Mouse (Mus musculus) neural tube, embryonic 10.5 days (tissue): ENCODE measurements around the gene Tcta.
A peak's percentile ranks its signal among the peaks of the same experiment; 100 is the strongest.
"Not testable (repeated sequence)": the region's sequence is repeated elsewhere in the genome, so short reads cannot be mapped to it uniquely, and the experiment has no call there.

Experiments used
- DNase-seq: peaks from one replicate; pipeline ENCODE4 v3.0.0-alpha.2; 2017; ENCODE audit warnings: low spot score; ENCODE audit errors: extremely low spot score

Tcta gene

DNA sequence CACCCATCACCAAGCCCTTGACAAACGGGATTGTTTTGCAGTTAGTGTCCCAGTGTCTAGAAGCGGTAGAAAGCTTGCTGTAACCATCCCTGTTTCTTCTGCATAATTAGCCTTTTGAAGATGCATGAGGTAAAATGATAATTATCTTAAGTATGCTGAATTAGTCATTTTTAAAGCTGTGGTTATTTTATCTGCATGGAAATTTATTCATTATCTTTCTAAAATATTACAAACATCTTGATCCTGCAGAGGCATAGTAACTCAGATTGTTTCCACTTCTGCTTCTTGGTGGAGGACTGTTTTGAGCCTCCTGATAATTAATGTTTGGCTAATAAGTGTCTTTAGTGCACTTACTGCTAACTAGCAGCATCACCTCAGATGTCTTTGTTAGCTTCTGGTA is 12.5 kb upstream of the Tcta start:
- no peak for DNase-seq

DNA sequence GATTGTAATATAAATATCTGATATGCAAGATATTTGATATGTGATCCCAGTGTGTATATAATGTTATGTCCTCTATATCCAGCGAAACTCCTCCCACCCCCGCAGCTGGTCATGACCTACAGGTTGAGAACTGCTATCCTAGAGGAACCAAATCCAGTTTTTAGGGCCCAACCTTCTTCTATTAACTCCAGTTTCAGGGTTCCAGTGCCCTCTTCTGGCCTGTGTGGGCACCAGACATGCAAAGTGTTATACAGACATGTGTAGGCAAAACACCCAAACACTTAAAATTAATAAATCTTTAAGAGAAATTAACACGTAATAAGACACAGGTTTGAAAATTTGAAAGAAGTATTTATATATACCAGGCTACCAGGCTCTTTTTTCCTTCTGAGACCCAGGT is 11.6 kb upstream of the Tcta start:
- DNase-seq = no peak

DNA sequence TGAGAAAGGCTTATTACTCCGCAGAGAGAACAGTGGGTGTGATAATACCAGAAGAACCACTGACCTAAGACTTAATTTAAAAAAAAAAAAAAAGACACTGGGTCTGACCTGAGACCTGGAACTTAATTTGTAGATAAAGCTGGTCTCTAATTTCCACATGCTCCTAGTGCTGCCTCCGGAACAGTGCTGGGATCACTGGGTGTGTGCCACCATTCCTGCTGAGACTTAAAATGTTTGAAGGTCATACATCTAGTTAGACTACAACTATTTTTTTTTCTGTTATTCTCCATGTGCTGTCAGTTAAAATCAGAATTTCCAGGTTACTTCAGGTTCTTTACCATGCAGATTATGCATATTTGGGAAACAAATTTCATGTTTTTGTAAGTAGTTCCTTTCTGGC is 2.2 kb upstream of the Tcta start:
- DNase-seq = no peak

DNA sequence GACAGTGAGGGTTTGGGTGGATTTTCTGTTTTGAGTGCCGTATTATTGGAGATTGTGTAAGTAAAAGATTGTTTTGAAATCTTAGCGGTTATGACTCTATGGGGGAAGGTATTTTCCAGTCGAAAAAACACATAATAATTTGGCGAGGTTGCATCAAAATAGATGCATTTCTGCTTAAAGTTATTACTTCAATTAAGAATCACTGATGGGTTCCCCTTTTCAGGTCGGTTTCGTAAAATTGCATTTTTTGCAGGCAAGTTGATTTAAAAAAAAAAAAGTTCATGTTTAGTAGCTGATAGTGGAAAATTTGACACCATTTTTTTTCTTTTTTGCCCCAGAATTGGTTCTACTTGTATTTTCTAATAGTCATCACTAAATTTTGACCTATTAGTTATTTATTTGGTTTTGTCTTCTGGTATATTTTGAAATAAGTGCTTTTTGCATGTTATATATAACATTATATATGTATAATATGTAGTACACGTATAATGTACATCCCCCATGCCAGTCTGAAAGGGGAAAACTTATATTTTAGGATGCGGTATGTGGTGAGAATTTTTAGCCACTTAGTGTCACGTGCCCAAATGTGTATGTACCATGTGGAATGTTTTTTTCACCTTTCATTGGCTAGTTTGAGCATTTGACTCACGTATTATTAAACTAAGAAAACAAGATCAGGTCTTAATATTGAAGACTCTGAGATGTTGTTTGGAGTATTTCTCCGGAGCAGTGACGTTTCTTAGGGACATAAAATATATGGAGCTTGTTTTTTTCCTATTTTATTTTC is 1.3 kb upstream of the Tcta start:
- no peak for DNase-seq

DNA sequence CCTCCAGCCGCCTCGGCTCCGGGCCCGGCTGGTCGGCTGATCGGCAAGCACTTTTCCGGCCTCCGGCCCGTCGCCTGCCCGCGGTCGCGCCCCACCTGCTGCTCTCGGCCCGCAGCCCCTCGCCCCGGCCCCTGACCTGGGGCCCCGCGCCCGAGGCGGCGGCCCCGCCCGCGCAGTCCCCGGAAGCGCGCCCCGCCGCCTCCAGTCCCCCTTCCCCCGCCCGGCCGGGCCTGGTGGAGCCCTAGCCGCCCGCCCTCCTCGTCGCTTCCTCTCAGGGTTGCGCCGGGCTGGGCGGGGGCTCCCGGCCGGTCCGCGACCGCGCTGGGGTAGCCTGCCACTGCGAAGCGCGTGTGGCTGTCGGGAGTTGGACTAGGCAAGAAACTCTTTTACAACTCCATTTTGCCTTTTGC is 616 bp upstream of the Tcta start:
- DNase-seq = no peak

DNA sequence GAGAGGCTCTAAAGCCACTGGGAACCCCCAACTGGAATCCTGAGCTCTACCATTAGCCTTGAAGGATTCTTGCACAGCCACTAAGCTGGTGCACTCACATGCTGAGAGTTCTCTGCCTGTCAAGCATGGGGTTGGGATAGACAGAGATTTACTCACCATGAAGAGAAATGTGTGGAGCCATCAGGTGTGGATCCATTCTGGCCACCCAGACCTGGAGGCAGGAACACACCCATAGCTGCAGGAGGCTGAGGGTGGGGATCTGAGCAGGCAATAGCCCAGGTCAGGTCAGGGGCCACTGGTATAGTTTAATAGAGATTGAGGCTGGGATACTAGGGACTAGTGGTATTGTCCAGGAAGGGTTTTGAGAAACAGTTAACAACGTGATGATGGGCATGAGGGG is 790 bp downstream of the Tcta start:
- DNase-seq = no peak

DNA sequence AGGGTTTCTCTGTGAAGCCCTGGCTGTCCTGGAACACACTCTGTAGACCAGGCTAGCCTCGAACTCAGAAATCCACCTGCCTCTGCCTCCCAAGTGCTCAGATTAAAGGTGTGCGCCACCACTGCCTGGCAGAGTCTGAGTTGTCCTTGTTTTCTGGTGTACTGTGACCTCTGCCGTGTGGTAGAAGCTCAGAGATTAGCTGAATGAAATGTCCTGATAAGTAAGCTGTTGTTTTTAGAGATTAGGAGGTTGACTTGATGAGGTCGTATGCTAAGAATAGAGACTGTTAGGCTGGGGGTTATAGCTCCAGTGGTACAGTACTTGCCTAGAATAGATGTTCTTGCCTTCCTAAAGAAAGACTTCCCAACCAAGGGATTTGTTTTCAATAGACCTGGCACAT is 1.2 kb downstream of the Tcta start:
- DNase-seq = no peak

DNA sequence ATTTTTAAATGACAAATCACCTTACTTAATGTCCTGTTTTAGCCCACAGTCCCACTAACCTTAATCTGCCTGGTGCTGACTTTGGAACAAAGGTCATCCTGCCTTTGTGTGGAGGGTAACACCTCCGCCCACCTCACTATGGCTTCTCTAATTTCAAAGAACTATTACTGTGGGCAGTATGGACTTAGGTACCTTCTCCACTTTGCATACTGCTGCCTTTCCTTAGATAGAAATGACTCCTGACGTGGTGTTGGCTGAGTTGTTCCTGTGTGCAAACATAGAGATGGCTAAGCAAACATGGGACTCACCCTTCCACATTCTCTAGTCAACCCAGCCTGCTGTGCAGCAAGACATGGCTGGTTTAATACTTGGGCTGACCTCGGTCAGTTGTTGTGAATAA is 4.1 kb downstream of the Tcta start:
- no peak for DNase-seq

DNA sequence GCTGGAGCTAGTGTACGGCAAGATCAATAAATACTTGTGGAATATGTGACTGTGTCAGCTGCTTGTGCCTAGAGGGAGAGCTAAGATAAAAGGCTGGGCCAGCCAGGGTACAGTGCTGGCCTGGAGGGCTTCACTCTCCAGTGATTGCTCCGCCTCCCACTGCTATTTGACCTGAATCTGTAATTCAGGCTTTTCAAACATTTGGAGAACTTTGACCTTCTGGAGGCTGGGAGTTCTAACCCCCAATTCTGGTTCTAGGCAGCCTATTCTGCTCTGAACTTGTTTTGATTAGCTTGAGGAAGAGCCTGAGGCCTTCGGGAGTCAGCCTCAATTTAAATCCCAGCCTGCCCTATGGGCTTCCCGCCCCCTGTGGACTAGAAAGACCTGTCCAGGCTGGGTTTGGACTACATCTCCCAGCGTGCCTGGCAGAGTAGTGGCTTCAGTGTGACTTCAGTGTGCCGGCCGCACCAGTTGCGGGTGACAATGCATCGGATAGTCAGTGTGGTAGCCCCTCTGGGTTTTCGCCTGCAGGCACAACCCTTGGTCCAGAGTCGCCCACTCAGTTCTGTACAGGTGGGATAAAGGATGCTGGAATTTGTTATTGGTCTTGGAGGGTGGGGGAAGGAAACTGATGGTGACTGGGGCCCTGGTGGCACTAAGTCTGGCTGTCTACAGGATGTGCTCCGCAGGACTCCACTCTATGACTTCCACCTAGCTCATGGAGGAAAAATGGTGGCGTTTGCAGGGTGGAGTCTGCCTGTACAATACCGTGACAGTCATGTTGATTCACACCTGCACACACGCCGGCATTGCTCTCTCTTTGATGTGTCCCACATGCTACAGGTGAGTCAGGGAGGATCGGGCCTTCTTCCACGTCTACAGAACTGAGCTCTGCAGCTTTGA is 9.3 kb downstream of the Tcta start, which contains the start of gene Amt:
TSS of gene Amt (plus strand) at position 401 of the 903 bp plus-strand sequence.
- DNase-seq = peak; percentile 54

DNA sequence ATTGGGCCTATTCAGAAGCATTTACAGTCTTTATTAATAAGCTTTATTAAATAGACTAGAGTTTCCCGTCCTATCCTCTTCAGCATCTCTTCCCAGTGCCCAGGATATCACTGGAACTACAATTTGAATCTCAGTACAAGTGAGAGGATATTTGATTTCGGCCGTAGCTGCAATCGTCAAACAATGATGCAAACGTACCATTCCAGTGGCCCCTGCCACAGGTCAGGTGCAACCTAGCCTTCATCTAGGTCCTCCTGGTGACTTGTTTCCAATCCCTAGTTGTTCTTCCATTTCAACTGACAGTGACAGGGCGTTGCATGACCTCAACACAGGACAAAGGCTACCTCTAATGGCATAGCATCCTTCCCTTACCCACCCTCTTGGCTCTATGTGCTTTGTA is 15.2 kb downstream of the Tcta start:
- DNase-seq = no peak

DNA sequence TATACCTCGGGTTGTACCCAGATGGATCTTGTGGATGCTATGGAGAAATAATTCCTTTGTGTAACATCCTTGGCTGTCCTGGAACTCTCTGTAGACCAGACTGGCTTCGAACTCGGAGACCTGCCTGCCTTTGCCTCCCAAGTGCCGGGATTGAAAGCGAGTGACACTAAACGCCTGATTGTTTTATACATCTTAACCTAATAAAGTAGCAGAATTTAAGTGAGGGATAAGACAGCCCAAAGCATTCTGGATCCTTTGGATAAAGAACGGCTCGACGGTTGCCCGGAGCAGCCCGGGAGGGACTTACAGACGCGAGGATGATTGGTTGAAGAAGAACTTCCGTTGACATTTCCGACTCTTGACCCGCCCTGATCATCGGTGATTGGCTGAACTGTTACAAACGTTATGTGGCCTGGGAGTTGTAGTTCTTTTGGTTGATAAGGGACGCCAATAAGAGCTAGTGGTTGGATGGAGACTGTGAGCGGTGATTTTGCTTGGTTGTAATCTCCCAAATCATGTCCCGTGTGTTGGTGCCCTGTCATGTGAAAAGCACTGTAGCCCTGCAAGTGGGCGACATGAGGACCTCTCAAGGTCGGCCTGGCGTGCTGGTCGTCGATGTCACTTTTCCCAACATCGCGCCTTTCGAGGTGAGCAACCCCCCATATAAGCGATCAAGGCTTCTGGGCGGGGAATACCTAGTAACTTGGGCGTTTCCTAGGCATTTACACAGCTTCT is 15.8 kb downstream of the Tcta start, which contains the start of gene Nicn1:
TSS of gene Nicn1 (plus strand) at position 414 of the 735 bp plus-strand sequence.
- DNase-seq = peak; percentile 79

DNA sequence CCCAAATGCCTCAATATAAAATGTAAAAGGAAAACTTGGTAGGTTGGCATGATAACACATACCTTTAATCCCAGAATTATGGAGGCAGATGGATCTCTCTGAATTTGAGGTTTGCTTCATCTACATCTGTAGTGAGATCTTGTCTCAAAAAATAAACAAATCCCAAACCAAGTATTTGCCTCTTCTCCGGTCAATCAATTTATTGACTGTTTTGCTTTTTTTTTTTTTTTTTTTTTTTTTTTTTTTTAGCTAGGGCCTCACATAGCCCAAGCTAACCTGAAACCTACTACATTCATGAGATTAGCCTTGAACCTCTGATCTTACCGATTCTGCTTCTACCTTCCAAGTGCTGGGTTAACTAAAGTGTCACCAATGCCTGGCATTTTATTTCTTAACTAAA is 16.6 kb downstream of the Tcta start:
- DNase-seq = no peak

DNA sequence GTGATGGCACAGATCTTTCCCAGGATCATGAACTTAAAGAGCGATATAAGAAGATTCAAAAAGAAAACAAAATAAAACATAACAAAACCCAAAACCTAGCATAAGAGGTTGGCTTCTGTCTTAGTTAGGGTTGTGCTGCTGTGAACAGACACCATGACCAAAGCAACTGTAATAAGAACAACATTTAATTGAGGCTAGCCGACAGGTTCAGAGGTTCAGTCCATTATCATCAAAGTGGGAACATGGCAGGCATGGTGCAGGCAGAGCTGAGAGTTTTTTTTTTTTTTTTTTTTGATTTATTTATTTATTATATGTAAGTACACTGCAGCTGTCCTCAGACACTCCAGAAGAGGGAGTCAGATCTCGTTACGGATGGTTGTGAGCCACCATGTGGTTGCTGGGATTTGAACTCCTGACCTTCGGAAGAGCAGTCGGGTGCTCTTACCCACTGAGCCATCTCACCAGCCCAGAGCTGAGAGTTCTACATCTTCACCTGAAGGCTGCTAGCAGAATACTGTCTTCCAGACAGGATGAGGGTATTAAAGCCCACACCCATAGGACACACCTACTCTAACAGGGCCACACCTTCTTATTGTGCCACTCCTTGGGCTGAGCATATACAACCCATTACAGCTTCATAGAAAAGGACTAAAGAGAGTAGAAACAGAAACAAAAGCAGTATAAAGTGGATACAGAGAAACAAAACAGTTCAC is 18.3 kb downstream of the Tcta start:
- not testable (repeated sequence) for DNase-seq

DNA sequence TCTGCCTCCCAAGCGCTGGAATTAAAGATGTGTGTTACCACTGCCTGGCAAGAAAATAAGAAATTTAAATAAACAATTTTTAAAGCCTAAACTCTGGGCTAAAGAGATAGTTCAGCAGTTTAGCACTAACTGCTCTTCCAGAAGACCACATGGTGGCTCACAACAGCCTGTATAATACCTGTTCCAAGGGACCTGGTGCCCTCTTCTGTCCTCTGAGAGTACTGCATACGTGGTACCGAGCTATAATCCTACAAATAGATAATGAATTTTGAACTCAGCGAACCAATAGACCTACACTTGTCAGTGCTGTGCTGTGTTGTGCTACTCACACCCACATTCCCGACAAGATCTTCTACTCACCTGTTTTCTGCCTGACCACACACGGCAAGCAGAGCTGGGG is 21.6 kb downstream of the Tcta start:
- DNase-seq = peak; percentile 72

DNA sequence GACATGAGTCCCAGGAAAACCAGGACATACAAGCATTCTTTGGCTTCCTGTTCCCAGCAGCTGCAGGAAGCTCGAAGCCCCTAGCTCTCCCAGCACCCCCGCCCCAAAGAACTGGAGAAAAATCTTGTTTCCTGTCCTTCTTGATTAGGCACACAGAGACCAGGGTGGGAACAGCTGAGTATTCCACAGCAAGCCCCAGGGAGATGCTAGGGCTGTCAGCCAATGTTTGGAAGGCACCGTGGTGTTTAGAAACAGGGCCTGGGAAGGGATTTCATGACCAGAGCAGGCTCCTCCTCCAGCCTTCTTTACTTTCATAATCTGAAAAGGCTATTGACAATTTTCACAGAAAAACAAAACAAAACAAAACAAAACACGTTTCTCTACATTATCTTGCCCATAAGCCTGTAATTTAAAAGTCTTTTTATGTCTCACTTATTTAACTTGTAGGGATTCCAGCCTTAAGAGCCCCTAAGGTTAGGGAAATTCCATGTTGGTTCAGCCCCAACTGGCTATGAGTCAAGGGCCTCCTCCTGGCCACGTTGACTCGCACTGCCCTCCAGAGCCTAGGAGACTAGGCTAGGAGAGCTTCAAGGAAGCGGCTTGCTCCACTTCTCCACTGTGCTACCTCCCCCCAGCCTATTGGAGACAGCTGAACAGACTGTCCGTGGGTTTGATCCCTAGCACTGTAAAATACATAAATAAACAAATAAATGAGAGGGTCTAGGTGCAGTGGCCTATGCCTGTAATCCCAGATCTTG is 25.7 kb downstream of the Tcta start:
- DNase-seq = no peak

DNA sequence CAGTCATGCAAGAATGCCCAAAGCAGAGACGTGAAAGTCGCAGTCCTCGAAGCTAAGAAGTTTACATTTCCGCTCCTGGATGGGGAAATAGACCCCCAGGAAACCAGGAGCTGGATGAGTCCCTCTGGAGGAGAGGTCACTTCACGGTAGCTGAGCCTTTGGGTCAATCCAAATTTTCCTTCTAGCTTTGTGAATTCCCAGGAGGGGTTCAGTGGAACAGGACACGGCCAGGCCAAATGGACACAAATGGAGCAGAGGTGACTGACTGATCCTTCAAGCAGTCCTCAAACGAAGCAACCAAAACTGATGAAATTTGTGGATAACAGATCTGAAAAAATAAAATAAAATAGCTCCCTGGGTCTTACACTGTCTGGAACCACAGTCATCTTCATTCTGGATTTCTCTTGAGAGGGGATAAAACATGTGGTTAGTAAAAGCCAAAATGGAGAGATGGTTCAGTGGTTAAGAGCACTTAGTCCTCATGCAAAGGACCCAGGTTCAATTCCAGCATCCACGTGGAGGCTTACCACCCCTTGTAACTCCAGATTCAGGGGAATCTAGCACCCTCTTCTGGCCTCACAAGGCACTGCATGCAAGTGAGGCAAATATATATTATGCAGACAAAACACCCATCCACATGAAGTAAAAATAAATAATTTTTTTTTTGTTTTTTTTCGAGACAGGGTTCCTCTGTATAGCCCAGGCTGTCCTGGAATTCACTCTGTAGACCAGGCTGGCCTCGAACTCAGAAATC is 27.1 kb downstream of the Tcta start:
- peak; percentile 30 for DNase-seq

DNA sequence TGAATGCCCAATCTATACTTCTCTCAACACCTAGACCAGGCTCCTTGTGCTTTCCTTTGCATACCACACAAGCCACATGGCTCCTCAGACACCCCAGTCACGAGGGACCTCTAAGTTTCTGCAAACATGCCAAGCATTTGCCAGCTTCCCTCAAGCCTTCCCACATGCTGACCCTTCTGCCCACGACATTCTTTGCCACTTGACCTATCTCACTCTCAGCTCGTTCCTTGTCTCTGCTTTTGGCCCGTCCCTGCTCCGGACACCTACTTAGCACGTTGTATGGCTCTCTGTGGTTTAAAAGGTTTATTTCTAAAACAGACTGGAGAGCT is 30.7 kb downstream of the Tcta start:
- no peak for DNase-seq

DNA sequence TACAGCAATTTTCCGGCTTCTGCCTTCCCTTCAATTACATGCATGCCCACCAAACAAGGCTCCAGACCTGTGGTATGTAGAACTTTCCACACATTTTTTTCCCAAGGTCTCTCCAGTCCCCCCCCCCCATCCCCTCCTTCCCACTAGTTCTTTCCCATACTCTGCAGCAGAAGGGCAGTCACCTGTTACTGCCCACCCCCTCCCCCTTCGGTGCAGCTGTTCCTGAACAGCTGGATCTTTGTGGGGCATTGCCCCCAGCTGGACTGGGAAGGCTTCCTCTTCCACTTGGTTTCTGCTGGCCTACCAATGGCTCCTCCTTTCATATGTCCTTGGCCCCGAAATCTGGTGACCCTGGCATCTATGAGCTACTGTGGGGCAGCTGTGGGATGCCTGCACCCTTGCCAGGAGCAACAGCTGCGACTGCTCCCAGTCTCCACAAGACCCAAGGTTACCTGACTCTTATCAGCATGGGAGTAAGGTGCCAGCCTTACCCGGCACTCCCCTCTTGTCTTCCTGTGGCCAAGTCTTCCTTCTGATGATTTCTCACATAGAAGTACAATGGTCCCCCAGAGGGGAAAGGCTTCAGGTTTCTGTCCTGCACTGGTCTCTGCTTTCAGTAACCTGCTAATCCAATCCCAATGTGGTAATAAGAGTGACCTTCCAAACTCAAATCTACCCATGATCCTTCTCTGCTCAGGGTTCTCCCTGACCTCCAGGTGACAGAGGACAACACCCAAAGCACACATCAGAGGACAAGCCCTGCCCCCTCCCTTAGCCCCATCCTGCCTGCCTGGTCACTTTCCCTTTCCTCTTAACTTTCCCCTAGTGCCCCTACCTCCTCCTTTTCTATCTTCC is 31.3 kb downstream of the Tcta start:
- DNase-seq = no peak

DNA sequence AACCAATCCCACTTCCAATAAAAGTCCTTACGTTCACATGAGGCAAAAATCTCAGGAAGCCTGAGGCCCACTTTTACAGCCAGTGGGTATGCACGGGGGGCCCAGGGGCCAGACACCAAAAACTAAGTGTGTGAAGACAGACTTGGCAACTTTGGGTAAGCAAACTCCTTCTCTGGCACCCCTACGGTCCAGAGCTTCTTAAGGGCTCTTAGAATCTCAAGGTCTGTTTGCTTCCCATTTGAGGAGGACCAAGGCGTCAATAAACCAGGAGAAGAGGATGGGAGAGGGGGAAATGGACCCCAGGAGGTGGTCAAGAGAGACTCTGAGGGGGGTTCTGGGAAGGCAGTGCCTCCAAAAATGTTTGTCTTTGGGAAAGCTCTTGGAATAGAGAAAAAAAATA is 32.5 kb downstream of the Tcta start:
- no peak for DNase-seq
